Mouse (Mus musculus) heart, postnatal 14 days (tissue): ENCODE measurements around the gene Arl3. TPM values are rescaled to one million over a fixed set of nuclear protein-coding genes. Genes with fewer than 3 reads are reported as not detected.
A peak's percentile ranks its signal among the peaks of the same experiment; 100 is the strongest.
"Not testable (repeated sequence)": the region's sequence is repeated elsewhere in the genome, so short reads cannot be mapped to it uniquely, and the experiment has no call there.

Source experiments
- DNase-seq, 2 experiments: peaks; one replicate each; pipeline ENCODE4 v3.0.0; 2021 to 2022
- intact Hi-C: fragments of 180-260 bp; cut with DNase I; formaldehyde crosslinking; loops from one replicate; pipeline ENCODE4 v1.15.1; 2025
- total RNA-seq, 2 experiments: library from RNA; stranded (reverse); gene quantifications; 2 replicates each; pipeline ENCODE4 v1.2.3; 2021

Arl3 gene
- total RNA-seq, 2 experiments from 2014 or later, result 29.7 to 30.0 TPM

- intact Hi-C loops, result no loop called here
- no peak for DNase-seq
Measured at GRCm38 (mm10) chr19:46592751-46593439, 19.9 kb upstream of the Arl3 start.

GRCm38 (mm10) chr19:46591575-46591974 is 18.6 kb upstream of the Arl3 start:
- intact Hi-C loops, result no loop called here
- DNase-seq, result no peak

DNA sequence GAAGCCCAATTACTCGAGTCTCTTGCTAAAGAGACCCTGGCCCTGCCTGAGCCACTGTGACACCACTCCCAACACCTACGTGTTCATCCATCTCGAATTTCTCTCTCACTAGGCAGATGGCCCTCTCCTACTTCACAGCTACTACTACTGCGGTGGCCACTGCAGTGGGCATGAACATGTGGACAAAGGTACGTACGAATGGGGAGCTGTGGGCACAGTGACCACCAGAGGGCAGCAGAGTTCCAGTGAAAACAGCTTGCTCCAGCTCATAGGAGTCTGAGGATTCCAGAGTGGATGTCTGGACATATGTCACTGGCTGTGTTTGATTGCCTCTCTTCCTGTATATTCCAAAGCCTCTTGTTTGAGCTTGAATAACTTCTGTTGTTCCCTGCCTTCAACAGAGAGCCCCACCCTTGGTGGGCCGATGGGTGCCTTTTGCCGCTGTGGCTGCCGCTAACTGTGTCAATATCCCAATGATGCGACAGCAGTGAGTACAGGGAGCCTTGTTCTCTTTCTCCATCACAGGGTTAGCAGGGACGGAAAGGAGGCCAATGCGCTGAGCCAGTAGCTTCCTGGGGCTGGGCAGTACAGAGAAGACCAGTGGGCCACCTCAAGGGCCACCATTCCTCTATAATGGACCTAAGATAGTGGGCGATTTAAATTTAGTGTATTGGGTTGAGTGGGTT is 15.0 kb upstream of the Arl3 start:
- DNase-seq, result peak; percentile 88 to 93

GRCm38 (mm10) chr19:46575196-46575595 is 2.2 kb upstream of the Arl3 start:
- intact Hi-C loops, result loop anchor here (5.0 kb wide), 1 partner anchor 297 kb away; no protein-coding TSS in a partner anchor
- DNase-seq, result no peak

More for the DNA sequence above, 15.0 kb upstream of the Arl3 start:
- intact Hi-C loops, result loop anchor here (1.0 kb wide), 1 partner anchor 152 kb away; no protein-coding TSS in a partner anchor

GRCm38 (mm10) chr19:46573990-46574389 is 992 bp upstream of the Arl3 start:
- intact Hi-C loops, result no loop called here
- DNase-seq, result no peak

GRCm38 (mm10) chr19:46572548-46572947 is 450 bp downstream of the Arl3 start:
- intact Hi-C loops, result no loop called here
- DNase-seq, result no peak

DNA sequence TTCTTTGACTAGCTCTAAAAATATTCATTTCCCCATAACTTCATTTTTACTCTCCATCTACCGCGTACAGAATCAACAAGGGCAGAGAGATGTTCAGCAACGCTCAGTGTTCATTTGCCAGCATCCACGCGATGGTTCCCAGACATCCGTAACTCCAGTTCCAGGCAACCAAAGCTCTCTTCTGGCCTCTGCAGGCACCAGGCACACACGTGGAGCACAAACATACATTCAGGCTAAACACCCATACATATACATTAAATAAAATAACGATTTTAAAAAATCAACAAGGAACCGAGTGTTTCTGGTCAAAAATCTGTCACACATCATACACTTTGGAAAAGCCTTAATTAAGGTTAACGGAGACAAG is 1.1 kb downstream of the Arl3 start:
- intact Hi-C loops, result no loop called here
- no peak for DNase-seq

DNA sequence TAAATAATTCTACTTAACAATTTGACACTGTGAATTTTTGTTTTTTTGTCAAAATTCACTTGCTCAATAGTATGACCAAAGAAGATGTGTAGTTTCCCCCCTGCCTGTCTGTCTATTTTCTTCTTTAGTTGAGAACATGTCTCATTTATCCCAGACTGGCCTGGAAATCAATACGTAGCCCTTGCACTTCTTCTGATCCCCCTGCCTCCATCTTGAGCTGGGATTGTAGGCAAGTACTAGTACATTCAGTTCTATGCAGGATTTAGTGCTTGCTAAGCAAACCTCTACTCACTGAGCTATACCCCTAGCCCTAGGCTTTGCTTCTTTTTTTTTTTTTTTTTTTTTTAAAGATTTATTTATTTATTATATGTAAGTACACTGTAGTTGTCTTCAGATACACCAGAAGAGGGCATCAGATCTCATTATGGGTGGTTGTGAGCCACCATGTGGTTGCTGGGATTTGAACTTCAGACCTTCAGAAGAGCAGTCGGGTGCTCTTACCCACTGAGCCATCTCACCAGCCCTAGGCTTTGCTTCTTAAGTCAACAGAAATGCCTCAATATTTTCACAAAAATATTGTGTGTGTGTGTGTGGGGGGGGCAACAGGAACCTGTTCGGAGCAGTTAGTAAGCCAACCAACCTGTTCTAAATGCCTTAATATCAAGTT is 1.7 kb downstream of the Arl3 start:
- DNase-seq, intact Hi-C loops: not testable (repeated sequence)

DNA sequence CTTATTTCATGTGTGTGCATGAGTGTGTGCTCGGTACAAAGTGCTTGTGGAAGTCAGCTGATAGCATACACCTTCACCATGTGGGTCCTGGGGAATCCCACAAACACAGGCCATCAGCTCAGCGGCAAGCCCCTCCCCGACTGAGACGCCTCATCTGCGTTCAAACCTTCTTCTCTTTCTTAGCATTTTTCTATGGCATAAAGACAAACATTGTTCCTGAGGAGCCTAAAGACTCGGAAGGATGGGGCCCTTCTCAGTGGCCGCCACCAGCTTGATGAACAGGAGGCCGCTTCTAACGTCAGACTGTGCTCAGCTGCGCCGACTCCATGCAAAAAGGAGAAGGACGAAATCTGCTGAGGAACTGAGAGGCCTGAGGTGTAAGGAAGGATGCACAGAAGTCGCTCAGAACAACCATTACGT is 8.9 kb downstream of the Arl3 start:
- intact Hi-C loops, result no loop called here
- no peak for DNase-seq

DNA sequence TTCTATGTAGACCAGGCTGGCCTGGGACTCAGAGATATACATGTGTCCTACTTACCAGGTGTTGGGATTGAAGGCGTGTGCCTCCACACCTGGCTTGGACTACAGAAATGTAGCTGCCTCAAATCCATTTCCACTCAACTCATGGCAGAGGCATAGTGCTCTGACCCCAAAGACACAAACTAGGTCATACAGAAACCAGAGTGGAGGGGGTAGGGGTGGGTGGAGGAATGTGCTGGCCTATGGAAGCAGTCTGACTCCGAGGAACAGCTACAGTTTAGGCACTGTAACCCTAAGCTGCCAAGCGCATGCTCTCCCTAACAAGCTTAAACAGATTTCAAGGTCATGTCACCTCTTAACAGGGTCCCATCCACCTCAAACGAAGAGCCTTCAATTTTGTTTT is 9.4 kb downstream of the Arl3 start:
- no peak for DNase-seq
- intact Hi-C loops, result loop anchor here (2.0 kb wide), 1 partner anchor 35 kb away; no protein-coding TSS in a partner anchor

DNA sequence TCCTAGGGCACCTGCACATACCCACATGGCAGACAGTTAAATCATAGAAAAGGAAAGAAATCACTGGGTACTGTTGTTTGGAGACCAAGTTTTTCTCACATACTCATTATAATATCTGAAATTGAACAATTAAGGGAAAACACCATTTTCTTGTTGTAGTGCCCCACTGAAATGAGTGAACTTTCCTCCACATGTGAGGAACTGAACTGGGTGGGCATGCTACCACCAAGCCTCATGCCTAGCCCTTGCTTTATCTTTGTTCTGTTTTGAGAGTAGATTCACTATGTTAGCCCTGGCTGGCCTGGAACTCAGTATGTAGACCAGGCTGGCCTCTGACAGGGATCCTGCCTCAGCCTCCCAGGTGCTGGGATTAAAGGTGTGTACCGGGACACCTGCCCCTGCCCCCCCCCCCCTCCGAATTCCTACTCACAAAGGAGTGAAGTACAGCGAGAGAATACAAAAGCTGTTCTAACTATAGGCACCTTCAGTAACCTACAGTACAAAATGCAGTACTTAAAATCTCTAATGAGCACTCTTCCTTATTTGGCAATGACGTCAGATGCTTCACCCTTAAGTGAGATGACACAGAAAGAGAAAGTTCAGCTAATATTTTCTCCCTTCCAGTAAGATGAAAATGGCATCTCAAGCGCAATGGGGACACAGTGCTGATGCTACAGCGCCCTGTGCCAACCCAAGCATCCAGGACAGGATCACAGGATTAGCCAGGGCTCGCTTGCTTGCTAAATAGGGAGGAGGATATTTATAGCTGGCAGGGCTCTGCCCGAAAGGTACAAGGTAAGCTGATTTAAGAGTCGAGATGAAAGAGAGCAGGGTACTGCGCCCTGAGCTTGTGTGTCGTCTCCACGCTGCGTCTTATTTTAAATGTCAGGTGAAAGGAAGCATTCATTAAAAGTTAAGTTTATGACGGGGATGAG is 10.2 kb downstream of the Arl3 start:
- intact Hi-C loops, result loop anchor here (2.0 kb wide), 1 partner anchor 34 kb away; no protein-coding TSS in a partner anchor

GRCm38 (mm10) chr19:46562132-46562531 is 10.9 kb downstream of the Arl3 start:
- intact Hi-C loops, result loop anchor here (2.0 kb wide), 1 partner anchor 33 kb away; no protein-coding TSS in a partner anchor
- peak; percentile 68 to 80 for DNase-seq

More for the DNA sequence above, 10.2 kb downstream of the Arl3 start:
- DNase-seq, result peak; percentile 30 to 34

DNA sequence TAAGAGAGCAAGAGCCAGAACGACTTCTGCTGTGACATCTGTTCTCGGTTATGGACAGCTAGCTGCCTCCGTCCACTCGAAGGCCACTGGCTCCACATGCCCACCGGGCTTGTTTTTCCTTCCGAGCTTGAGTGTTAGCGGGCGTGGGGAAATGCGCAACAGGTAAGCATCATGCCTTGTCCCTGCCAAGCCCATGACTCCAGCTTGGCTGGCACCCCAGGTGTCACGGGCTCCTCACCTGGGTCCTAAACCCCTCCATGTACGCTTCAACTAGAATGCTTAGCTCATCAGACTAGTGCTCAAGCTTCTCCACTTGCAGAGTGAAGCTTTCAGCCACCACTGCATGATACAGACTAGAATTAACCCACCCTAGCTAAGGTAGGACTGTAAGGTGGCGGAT is 14.4 kb downstream of the Arl3 start:
- intact Hi-C loops, result no loop called here
- DNase-seq, result no peak

DNA sequence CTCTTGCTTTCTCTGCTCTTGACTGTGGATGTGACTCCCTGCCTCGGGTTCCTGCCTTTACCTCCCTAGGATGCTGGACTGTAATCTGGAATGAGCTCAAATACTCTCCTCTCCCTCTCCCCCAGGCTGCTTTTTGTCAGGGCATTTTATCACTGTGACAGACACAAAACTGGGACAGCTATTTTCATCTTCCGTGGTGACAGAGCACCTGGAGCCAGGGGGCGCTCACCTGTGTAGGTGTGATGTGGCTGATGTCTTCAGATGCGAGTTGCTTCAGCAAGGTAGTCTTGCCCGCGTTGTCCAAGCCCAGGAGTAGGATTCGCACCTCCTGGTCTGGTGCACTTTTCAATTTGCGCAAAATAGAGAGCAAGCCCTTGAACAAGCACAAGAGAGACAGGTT is 15.0 kb downstream of the Arl3 start:
- no peak for DNase-seq
- intact Hi-C loops, result no loop called here

GRCm38 (mm10) chr19:46553541-46553955 is 19.4 kb downstream of the Arl3 start:
- intact Hi-C loops, result no loop called here

DNA sequence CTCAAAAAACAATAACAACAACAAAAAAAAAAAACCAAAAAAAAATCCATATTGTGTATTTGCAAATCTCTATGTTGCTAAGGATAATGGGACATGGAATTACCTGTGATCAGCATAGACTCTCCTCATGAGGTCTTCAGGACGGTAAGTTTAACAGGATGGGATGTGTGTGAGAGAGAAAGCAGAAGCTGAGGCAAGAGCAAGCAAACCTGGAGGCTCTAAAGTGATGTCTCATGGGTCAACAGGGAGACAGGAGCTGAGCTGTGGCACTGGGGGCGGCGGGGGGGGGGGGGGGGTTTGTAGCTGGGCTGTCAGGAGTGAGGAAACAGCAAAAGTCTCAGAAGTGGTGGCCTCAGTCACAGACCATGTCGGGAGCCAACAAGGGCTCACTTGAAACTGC is 20.5 kb downstream of the Arl3 start:
- DNase-seq, result no peak
- intact Hi-C loops, result no loop called here

More at GRCm38 (mm10) chr19:46553541-46553955, 19.4 kb downstream of the Arl3 start:
- DNase-seq, result peak; percentile 50 to 67

DNA sequence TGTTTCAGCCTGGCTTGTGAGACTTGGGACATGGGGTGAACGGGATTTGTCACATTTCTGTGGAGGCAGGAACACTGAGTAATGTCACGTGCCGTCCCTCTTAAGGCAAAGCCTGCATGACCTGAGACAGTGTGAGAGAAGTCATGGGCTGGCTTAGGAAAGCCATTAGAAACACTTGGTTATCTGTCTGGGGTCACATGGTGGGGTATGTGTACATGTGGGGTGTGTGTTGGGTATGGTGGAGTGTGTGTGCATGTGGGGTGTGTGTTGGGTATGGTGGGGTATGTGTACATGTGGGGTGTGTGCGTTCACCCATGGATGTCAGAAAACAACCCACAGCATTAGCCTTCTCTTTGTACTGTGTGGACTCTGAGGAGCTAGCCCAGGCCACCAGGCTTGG is 22.6 kb downstream of the Arl3 start:
- no peak for DNase-seq
- intact Hi-C loops, result no loop called here

- no peak for DNase-seq
- intact Hi-C loops, result no loop called here
Measured at GRCm38 (mm10) chr19:46548110-46548509, 24.9 kb downstream of the Arl3 start.

DNA sequence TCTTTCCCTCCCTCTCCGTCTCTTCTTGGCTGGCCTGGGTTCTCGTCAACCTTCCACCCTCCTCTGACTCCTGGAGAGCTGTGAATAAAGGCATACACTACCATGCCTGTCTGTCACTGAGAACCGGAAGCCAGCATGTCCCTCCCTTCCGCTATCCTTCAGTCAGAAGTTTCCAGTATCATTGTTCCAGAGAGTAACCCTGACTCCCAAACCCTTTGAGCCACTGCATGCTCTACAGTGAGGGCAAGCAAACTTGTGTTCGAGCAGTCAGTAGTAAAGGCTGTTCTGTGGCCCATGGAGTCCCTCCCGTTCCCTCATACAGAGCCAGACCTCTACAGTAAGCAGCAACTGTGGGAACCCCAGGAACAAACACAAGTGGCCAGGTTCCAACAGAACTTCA is 25.4 kb downstream of the Arl3 start:
- DNase-seq, result no peak
- intact Hi-C loops, result no loop called here

DNA sequence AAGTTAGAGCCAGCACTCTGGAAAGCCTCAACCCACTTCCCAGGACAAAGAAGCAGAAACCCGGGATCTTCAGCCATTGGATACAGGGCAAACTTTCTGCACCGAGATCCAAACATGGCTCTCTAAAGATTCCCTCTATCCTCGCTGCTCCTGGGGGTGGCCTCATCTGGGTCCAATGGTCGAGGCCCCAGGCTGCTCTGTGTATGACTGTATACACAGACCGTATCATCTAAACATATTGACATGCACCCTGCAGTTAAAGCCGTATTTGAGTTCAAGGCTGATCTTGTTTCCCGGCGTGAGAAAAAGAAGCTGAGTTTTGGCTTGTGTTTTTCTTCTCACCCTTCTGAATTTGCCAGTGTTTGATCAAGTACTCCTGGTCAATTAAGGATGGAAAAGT is 30.2 kb downstream of the Arl3 start:
- intact Hi-C loops, result no loop called here
- no peak for DNase-seq
